Mouse (Mus musculus): ENCODE data around the gene Tiam1. TPM values are rescaled to one million over a fixed set of nuclear protein-coding genes. Genes with fewer than 3 reads are reported as not detected.

The Tiam1 gene
- polyA plus RNA-seq, 1 experiment from 2014 or later, result 31.0 TPM

GRCm38 (mm10) chr16:89898299-89898625, 245.3 kb downstream of the Tiam1 start:
- 86% methylated on average over 14 of the region's 14 CpGs for WGBS
- Histone ChIP-seq H3K27me3 (replicated peaks; ENCODE audit: control insufficient read depth, insufficient read depth, low read length) (no peaks in the 10 kb centered on the region), H3K4me3 (ENCODE audit: low read depth, low read length) (no peak overlapping the region), H3K9me3 (ENCODE audit: control insufficient read depth, low read length) (no peaks in the 10 kb centered on the region), H3K4me1 (ENCODE audit: control insufficient read depth, insufficient read depth, low read length) (0 out of 2 replicates have a peak, but pooled peaks cover 6% of the 10 kb centered on the region), H3K4me2 (ENCODE audit: low read depth, low read length) (no peak overlapping the region), H3K27ac (replicated peaks; ENCODE audit: low read depth, low read length) (no peak overlapping the region), H3K36me3 (ENCODE audit: control insufficient read depth, insufficient read depth, low read length) (0 out of 2 replicates have a peak, but pooled peaks cover 10% of the 10 kb centered on the region), H3K9ac (ENCODE audit: low read depth, low read length) (no peak overlapping the region)
- DNase-seq (ENCODE audit: low spot score), result no peak
- ATAC-seq (ENCODE audit: low read depth), result no peak

DNA sequence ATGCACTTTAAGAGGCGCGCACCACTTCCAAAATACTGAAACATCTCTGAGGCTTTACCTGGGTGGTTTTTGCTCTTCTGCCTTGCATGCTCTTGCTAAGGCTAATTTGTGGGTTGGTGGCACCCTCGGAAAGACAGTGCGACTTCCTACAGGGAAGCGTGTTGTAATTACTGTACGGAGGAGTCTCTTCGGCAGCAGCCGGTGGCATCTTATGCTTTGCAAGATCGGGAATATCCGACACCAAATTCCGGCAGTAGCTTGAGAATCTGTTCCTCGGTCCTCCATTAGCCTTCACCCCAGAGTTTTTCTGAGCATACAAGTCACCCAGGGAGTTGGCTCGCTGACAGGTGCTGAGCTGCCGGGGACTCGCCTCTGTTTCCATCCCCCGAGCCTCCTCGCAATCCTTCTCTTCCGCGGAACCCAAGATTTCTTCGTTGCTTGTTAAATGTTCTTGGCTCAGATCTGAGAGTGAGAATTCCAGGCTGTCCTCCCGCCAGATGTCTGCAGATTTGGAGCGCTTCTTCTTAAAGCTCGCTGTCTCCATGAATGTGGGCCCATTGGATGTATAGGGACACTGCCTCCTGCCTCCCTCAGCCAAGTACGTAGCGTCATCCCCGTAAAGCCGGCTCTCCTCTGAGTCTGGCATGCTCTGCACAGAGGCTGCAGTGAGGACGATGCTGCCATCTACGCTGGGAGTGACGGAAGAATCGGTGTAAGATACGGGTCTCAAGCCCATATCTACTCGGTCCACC, 245.8 kb downstream of the Tiam1 start:
- ATAC-seq (ENCODE audit: low read depth) (no peak), DNase-seq (ENCODE audit: low spot score) (peak; percentile 51)
- Histone ChIP-seq H3K27ac (replicated peaks; ENCODE audit: low read depth, low read length) (no peak overlapping the region), H3K4me1 (ENCODE audit: control insufficient read depth, insufficient read depth, low read length) (0 out of 2 replicates have a peak, but pooled peaks cover 6% of the 10 kb centered on the region), H3K27me3 (replicated peaks; ENCODE audit: control insufficient read depth, insufficient read depth, low read length) (no peaks in the 10 kb centered on the region), H3K36me3 (ENCODE audit: control insufficient read depth, insufficient read depth, low read length) (0 out of 2 replicates have a peak, but pooled peaks cover 10% of the 10 kb centered on the region), H3K4me3 (ENCODE audit: low read depth, low read length) (no peak overlapping the region), H3K9me3 (ENCODE audit: control insufficient read depth, low read length) (no peaks in the 10 kb centered on the region), H3K9ac (ENCODE audit: low read depth, low read length) (no peak overlapping the region), H3K4me2 (ENCODE audit: low read depth, low read length) (no peak overlapping the region)
- 78% methylated on average over 33 of the region's 33 CpGs for WGBS

DNA sequence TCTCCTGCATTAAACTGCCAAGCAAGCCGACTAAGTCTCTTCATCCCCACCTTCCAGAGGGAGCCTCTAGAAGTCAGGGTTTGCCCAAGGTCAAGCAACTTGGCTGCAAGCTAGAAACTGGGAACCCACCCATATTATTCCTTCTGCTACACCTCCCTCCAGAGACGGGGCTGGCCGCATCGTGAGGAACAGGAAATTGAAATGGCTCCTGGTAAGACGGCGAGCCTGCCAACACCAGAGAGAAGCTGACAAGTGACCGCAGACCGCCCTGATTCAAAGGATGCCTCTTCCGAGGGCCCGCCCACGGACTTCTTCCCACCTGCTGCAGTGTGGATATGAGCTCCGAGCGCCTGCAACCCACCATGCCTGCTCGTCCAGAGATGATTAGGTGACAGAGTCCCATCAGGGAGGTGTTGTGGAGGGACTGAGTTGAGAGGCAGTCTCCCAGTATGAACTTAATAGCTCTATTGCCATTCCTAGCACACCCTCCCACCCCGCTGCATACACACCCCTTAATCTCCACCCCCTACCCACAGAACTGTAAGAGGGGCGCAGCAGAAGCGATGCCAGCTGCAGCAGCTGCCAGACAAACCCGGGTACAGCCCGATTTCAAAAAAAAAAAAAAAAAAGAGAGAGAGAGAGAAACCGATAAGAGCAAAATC, 246.6 kb downstream of the Tiam1 start:
- Histone ChIP-seq H3K4me3 (ENCODE audit: low read depth, low read length) (no peak overlapping the region), H3K27ac (replicated peaks; ENCODE audit: low read depth, low read length) (no peak overlapping the region), H3K9ac (ENCODE audit: low read depth, low read length) (no peak overlapping the region), H3K4me2 (ENCODE audit: low read depth, low read length) (no peak overlapping the region), H3K4me1 (ENCODE audit: control insufficient read depth, insufficient read depth, low read length) (0 out of 2 replicates have a peak, but pooled peaks cover 6% of the 10 kb centered on the region), H3K27me3 (replicated peaks; ENCODE audit: control insufficient read depth, insufficient read depth, low read length) (no peaks in the 10 kb centered on the region), H3K36me3 (ENCODE audit: control insufficient read depth, insufficient read depth, low read length) (0 out of 2 replicates have a peak, but pooled peaks cover 10% of the 10 kb centered on the region), H3K9me3 (ENCODE audit: control insufficient read depth, low read length) (no peaks in the 10 kb centered on the region)
- 72% methylated on average over 20 of the region's 20 CpGs for WGBS
- ATAC-seq (ENCODE audit: low read depth) (no peak), DNase-seq (ENCODE audit: low spot score) (no peak)

GRCm38 (mm10) chr16:89896392-89896791, 247.2 kb downstream of the Tiam1 start:
- 77% methylated on average over 9 of the region's 9 CpGs for WGBS
- DNase-seq (ENCODE audit: low spot score), result no peak

GRCm38 (mm10) chr16:89895283-89895682, 248.3 kb downstream of the Tiam1 start:
- no peaks in the 10 kb centered on the region for H3K9me3 ChIP-seq (ENCODE audit: control insufficient read depth, low read length)
- no peaks in the 10 kb centered on the region for H3K27me3 ChIP-seq (replicated peaks; ENCODE audit: control insufficient read depth, insufficient read depth, low read length)
- H3K4me3 ChIP-seq (ENCODE audit: low read depth, low read length), result no peak overlapping the region
- no peak overlapping the region for H3K9ac ChIP-seq (ENCODE audit: low read depth, low read length)
- 76% methylated on average over 7 of the region's 7 CpGs for WGBS
- peaks cover 8% of the 10 kb centered on the region for H3K4me1 ChIP-seq (ENCODE audit: control insufficient read depth, insufficient read depth, low read length)
- ATAC-seq (ENCODE audit: low read depth) (no peak), DNase-seq (ENCODE audit: low spot score) (no peak)
- no peak overlapping the region for H3K4me2 ChIP-seq (ENCODE audit: low read depth, low read length)
- 0 out of 2 replicates have a peak, but pooled peaks cover 10% of the 10 kb centered on the region for H3K36me3 ChIP-seq (ENCODE audit: control insufficient read depth, insufficient read depth, low read length)
- H3K27ac ChIP-seq (replicated peaks; ENCODE audit: low read depth, low read length), result no peak overlapping the region

More at GRCm38 (mm10) chr16:89896392-89896791, 247.2 kb downstream of the Tiam1 start:
- Histone ChIP-seq H3K27me3 (replicated peaks; ENCODE audit: control insufficient read depth, insufficient read depth, low read length) (no peaks in the 10 kb centered on the region), H3K4me2 (ENCODE audit: low read depth, low read length) (no peak overlapping the region), H3K4me1 (ENCODE audit: control insufficient read depth, insufficient read depth, low read length) (0 out of 2 replicates have a peak, but pooled peaks cover 3% of the 10 kb centered on the region), H3K4me3 (ENCODE audit: low read depth, low read length) (no peak overlapping the region), H3K27ac (replicated peaks; ENCODE audit: low read depth, low read length) (no peak overlapping the region), H3K9me3 (ENCODE audit: control insufficient read depth, low read length) (no peaks in the 10 kb centered on the region), H3K36me3 (ENCODE audit: control insufficient read depth, insufficient read depth, low read length) (0 out of 2 replicates have a peak, but pooled peaks cover 10% of the 10 kb centered on the region), H3K9ac (ENCODE audit: low read depth, low read length) (no peak overlapping the region)
- no peak for ATAC-seq (ENCODE audit: low read depth)

GRCm38 (mm10) chr16:89894816-89895215, 248.8 kb downstream of the Tiam1 start:
- H3K9ac ChIP-seq (ENCODE audit: low read depth, low read length), result no peak overlapping the region
- H3K27ac ChIP-seq (replicated peaks; ENCODE audit: low read depth, low read length), result no peak overlapping the region
- DNase-seq (ENCODE audit: low spot score) (no peak), ATAC-seq (ENCODE audit: low read depth) (no peak)
- 64% methylated on average over 8 of the region's 8 CpGs for WGBS
- no peak overlapping the region for H3K4me3 ChIP-seq (ENCODE audit: low read depth, low read length)
- peaks cover 8% of the 10 kb centered on the region for H3K4me1 ChIP-seq (ENCODE audit: control insufficient read depth, insufficient read depth, low read length)
- H3K27me3 ChIP-seq (replicated peaks; ENCODE audit: control insufficient read depth, insufficient read depth, low read length), result no peaks in the 10 kb centered on the region
- H3K36me3 ChIP-seq (ENCODE audit: control insufficient read depth, insufficient read depth, low read length), result 0 out of 2 replicates have a peak, but pooled peaks cover 10% of the 10 kb centered on the region
- H3K9me3 ChIP-seq (ENCODE audit: control insufficient read depth, low read length), result no peaks in the 10 kb centered on the region
- no peak overlapping the region for H3K4me2 ChIP-seq (ENCODE audit: low read depth, low read length)

- Histone ChIP-seq H3K27me3 (replicated peaks; ENCODE audit: control insufficient read depth, insufficient read depth, low read length) (no peaks in the 10 kb centered on the region), H3K27ac (replicated peaks; ENCODE audit: low read depth, low read length) (no peak overlapping the region), H3K36me3 (ENCODE audit: control insufficient read depth, insufficient read depth, low read length) (no peaks in the 10 kb centered on the region), H3K4me3 (ENCODE audit: low read depth, low read length) (no peak overlapping the region), H3K9ac (ENCODE audit: low read depth, low read length) (no peak overlapping the region), H3K4me1 (ENCODE audit: control insufficient read depth, insufficient read depth, low read length) (peaks cover 5% of the 10 kb centered on the region), H3K4me2 (ENCODE audit: low read depth, low read length) (no peak overlapping the region), H3K9me3 (ENCODE audit: control insufficient read depth, low read length) (no peaks in the 10 kb centered on the region)
- no peak for DNase-seq (ENCODE audit: low spot score)
- ATAC-seq (ENCODE audit: low read depth), result no peak
- WGBS, result 72% methylated on average over 17 of the region's 17 CpGs
Measured at GRCm38 (mm10) chr16:89890515-89891189, 252.9 kb downstream of the Tiam1 start.

GRCm38 (mm10) chr16:89889890-89890462, 253.6 kb downstream of the Tiam1 start:
- H3K9me3 ChIP-seq (ENCODE audit: control insufficient read depth, low read length), result no peaks in the 10 kb centered on the region
- H3K27me3 ChIP-seq (replicated peaks; ENCODE audit: control insufficient read depth, insufficient read depth, low read length), result no peaks in the 10 kb centered on the region
- no peak overlapping the region for H3K4me2 ChIP-seq (ENCODE audit: low read depth, low read length)
- no peak overlapping the region for H3K27ac ChIP-seq (replicated peaks; ENCODE audit: low read depth, low read length)
- ATAC-seq (ENCODE audit: low read depth) (no peak), DNase-seq (ENCODE audit: low spot score) (no peak)
- no peak overlapping the region for H3K9ac ChIP-seq (ENCODE audit: low read depth, low read length)
- 54% methylated on average over 10 of the region's 10 CpGs for WGBS
- H3K36me3 ChIP-seq (ENCODE audit: control insufficient read depth, insufficient read depth, low read length), result no peaks in the 10 kb centered on the region
- H3K4me3 ChIP-seq (ENCODE audit: low read depth, low read length), result no peak overlapping the region
- H3K4me1 ChIP-seq (ENCODE audit: control insufficient read depth, insufficient read depth, low read length), result peaks cover 5% of the 10 kb centered on the region

Data from embryonic facial prominence, embryonic 14.5 days (tissue).